Mouse (Mus musculus): ENCODE results near the gene Clic5. TPM values are rescaled to one million over a fixed set of nuclear protein-coding genes. Genes with fewer than 3 reads are reported as not detected.

The Clic5 gene
- polyA plus RNA-seq (2015; fragmentation: Nextera tagmentation; extraction: Ambion mirVana) = 0.18 and 0.25 TPM in 2 replicates

DNA sequence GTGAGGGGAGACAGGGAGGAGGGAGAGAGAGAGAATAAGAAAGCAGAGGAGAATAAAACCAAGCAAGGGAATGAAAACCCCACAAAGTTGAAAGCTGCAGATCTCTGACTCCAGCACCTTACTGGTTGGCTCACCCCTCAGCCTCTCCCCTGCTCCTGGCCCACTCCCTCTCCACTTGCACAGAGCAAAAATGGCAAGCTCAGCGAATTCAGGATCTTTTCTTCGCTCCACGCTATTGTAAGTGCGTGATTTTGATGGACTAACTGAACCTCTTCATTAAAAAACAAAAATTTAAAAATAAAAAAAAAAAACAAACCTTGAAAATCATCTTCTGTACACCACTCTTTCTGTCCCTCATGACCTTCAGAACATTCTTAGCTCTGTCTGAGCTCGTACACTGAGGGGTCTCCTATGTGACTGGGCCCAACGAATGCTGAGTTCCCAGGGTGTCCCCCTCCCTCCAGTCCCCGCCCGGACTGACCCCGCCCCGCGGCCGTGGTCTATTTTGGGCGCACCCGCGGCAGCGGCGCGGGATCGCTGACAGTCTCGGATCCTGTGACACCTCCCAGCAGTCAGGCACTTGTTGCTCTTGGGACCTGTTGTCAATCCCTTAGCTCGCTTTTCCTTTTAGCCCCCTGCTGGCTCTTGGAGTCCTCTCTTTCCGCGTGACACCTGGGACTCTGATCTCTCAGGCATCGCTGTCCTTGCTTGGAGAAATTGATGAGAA lies at the start of gene Clic5:
Gene Clic5, plus strand, starts transcription at position 543 of the 727 bp plus-strand sequence.
- H3K9me3 ChIP-seq (ENCODE audit: control insufficient read depth, low read length) = no peaks in the 10 kb centered on the region
- peak within 1 kb of the TSS; percentile 33 for H3K4me3 ChIP-seq (replicated peaks; ENCODE audit: low read length)
- H3K27me3 ChIP-seq (replicated peaks; ENCODE audit: control insufficient read depth, insufficient read depth, low read length) = peaks cover 7% of the 10 kb centered on the region
- H3K27ac ChIP-seq (ENCODE audit: low read length) = no peak within 1 kb of the TSS
- ATAC-seq = no peak
- WGBS = 2% methylated on average over 24 of the region's 24 CpGs
- peaks cover 12% of the 10 kb centered on the region for H3K4me1 ChIP-seq (replicated peaks; ENCODE audit: control insufficient read depth, insufficient read depth, low read length)
- H3K36me3 ChIP-seq (ENCODE audit: control insufficient read depth, insufficient read depth) = no peaks in the 10 kb centered on the region
- peak within 1 kb of the TSS; percentile 60 for H3K4me2 ChIP-seq (ENCODE audit: low read length)
- no peak within 1 kb of the TSS for H3K9ac ChIP-seq (replicated peaks; ENCODE audit: low read depth, low read length)

DNA sequence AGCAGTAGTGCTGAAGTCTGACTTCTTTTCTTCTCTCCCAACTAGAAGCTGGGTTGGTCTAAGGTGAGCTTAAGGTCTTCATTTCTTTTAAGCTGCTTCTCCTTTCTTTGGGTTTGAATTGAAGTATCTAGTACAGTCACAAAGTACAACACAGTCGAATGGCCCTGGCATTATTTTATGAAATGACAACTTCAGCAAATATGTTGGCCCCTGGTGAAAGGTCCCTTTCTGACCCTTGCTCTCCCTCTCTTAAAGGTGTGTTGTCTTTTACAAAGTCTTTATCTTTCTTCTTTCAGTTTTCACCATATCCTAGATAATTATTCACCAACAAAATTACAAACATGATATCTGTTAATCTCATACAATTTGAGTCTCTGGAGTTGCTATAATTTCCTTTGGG lies 42.6 kb upstream of the Clic5 start:
- 84% methylated on average over 1 of the region's 1 CpGs for WGBS
- H3K36me3 ChIP-seq (ENCODE audit: control insufficient read depth, insufficient read depth) = no peaks in the 10 kb centered on the region
- H3K9me3 ChIP-seq (ENCODE audit: control insufficient read depth, low read length) = no peaks in the 10 kb centered on the region
- ATAC-seq = no peak
- H3K27ac ChIP-seq (ENCODE audit: low read length) = no peak overlapping the region
- no peaks in the 10 kb centered on the region for H3K27me3 ChIP-seq (replicated peaks; ENCODE audit: control insufficient read depth, insufficient read depth, low read length)
- no peak overlapping the region for H3K9ac ChIP-seq (replicated peaks; ENCODE audit: low read depth, low read length)
- H3K4me3 ChIP-seq (replicated peaks; ENCODE audit: low read length) = no peak overlapping the region
- no peaks in the 10 kb centered on the region for H3K4me1 ChIP-seq (replicated peaks; ENCODE audit: control insufficient read depth, insufficient read depth, low read length)
- H3K4me2 ChIP-seq (ENCODE audit: low read length) = no peak overlapping the region

DNA sequence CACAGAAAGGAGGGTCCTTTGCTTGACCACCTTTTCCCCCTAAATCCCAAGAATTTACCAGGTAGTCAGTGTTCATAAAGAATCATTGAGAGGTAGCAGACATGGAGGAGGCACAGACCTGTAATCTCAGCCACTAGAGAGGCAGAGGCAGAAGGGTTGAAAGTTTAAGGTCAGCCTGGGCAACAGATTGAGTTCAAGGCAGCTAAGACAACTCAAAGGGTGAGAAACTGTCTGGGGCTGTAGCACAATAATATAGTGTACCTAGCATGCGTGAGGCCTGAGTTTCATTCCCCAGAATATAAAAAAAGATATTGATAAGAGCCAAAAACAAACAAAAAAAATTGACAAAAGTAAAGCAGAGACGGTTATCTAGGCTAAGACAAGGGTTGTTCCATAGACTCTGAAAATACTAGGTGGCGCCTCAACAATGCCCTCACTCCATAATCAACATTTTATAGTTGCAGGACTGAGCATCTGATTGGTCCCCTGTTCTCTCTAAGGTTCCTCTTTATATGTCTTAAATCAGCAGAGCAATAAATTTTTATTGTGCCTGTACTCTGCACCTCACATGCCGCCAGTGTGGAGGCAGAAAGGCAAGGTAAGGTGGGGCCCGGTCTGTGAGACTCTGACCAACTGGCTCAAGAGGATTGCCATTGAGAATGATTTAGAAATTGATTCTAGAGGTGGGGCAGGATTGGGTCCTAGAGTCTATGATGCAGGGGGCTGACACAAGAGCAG lies 40.1 kb upstream of the Clic5 start:
- Histone ChIP-seq H3K4me3 (replicated peaks; ENCODE audit: low read length) (no peak overlapping the region), H3K27me3 (replicated peaks; ENCODE audit: control insufficient read depth, insufficient read depth, low read length) (no peaks in the 10 kb centered on the region), H3K4me1 (replicated peaks; ENCODE audit: control insufficient read depth, insufficient read depth, low read length) (no peaks in the 10 kb centered on the region), H3K9ac (replicated peaks; ENCODE audit: low read depth, low read length) (no peak overlapping the region), H3K36me3 (ENCODE audit: control insufficient read depth, insufficient read depth) (no peaks in the 10 kb centered on the region), H3K4me2 (ENCODE audit: low read length) (no peak overlapping the region), H3K9me3 (ENCODE audit: control insufficient read depth, low read length) (no peaks in the 10 kb centered on the region), H3K27ac (ENCODE audit: low read length) (no peak overlapping the region)
- 98% methylated on average over 5 of the region's 5 CpGs for WGBS
- no peak for ATAC-seq

DNA sequence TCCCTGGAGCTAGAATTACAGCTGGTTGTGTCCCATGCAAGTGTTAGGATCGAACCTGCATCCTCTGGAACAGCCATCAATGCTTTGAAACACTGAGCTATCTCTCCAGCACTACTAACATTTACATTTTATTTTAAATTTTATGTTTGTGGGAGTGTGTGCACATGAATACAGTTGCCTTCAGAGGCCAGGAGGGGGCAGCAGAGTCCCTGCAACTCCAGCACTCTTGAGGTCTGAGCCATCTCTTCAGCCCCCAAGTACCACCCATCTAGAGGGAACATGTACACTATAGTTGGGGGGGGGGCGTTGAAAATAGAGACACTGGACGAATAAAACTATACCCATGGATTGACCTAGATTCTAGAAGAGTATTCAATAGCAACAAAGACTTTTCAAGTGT lies 37.3 kb upstream of the Clic5 start:
- no peaks in the 10 kb centered on the region for H3K27me3 ChIP-seq (replicated peaks; ENCODE audit: control insufficient read depth, insufficient read depth, low read length)
- no peaks in the 10 kb centered on the region for H3K36me3 ChIP-seq (ENCODE audit: control insufficient read depth, insufficient read depth)
- no peaks in the 10 kb centered on the region for H3K9me3 ChIP-seq (ENCODE audit: control insufficient read depth, low read length)
- no peak for ATAC-seq
- no peak overlapping the region for H3K9ac ChIP-seq (replicated peaks; ENCODE audit: low read depth, low read length)
- H3K4me3 ChIP-seq (replicated peaks; ENCODE audit: low read length) = no peak overlapping the region
- no peak overlapping the region for H3K4me2 ChIP-seq (ENCODE audit: low read length)
- no peak overlapping the region for H3K27ac ChIP-seq (ENCODE audit: low read length)
- WGBS = 67% methylated on average over 3 of the region's 3 CpGs
- no peaks in the 10 kb centered on the region for H3K4me1 ChIP-seq (replicated peaks; ENCODE audit: control insufficient read depth, insufficient read depth, low read length)

DNA sequence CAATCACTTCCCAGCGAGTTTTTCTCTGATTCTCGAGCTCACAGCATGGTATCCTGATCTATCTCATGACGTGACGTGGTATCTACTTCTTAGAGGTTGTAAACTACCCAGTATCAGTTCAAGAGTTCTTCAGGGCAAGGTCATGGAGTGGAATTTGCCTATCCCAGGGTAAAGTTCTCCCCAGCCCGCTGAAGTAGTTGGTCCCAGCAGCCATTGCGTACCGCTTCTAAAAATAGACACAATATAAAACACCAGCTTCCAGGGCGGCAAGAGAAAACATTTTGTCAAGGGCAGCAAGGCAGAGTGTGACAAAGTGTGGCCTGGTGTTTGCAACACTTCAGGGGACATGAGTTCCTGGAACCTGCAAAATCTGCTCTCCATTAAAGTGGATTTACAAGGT lies 36.5 kb upstream of the Clic5 start:
- Histone ChIP-seq H3K9ac (replicated peaks; ENCODE audit: low read depth, low read length) (no peak overlapping the region), H3K4me1 (replicated peaks; ENCODE audit: control insufficient read depth, insufficient read depth, low read length) (no peaks in the 10 kb centered on the region), H3K4me2 (ENCODE audit: low read length) (no peak overlapping the region), H3K9me3 (ENCODE audit: control insufficient read depth, low read length) (no peaks in the 10 kb centered on the region), H3K27me3 (replicated peaks; ENCODE audit: control insufficient read depth, insufficient read depth, low read length) (no peaks in the 10 kb centered on the region), H3K27ac (ENCODE audit: low read length) (no peak overlapping the region), H3K4me3 (replicated peaks; ENCODE audit: low read length) (no peak overlapping the region), H3K36me3 (ENCODE audit: control insufficient read depth, insufficient read depth) (no peaks in the 10 kb centered on the region)
- ATAC-seq = no peak
- 87% methylated on average over 8 of the region's 8 CpGs for WGBS

DNA sequence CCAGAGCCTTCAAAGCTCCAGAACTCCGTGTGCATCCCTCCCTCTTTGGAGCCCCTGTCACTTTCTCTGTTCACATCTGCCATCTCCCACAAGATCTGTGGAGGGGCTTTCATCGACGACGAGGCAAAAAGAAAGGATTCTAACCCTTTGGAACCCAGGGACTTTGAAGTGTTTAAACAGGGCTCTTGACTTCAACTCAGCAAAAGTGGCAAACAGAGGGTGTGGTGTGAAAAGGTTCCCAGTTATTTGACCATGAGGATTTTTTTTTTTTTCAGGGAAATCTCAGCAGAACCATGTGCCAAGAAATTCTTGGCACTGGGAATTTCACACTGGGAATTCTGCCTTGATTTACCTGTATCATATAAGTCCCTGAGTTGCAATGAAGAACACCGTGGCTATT lies 34.5 kb upstream of the Clic5 start:
- Histone ChIP-seq H3K4me2 (ENCODE audit: low read length) (no peak overlapping the region), H3K9ac (replicated peaks; ENCODE audit: low read depth, low read length) (no peak overlapping the region), H3K27me3 (replicated peaks; ENCODE audit: control insufficient read depth, insufficient read depth, low read length) (no peaks in the 10 kb centered on the region), H3K9me3 (ENCODE audit: control insufficient read depth, low read length) (no peaks in the 10 kb centered on the region), H3K36me3 (ENCODE audit: control insufficient read depth, insufficient read depth) (no peaks in the 10 kb centered on the region), H3K4me1 (replicated peaks; ENCODE audit: control insufficient read depth, insufficient read depth, low read length) (no peaks in the 10 kb centered on the region), H3K4me3 (replicated peaks; ENCODE audit: low read length) (no peak overlapping the region), H3K27ac (ENCODE audit: low read length) (no peak overlapping the region)
- WGBS = 53% methylated on average over 5 of the region's 5 CpGs
- no peak for ATAC-seq

DNA sequence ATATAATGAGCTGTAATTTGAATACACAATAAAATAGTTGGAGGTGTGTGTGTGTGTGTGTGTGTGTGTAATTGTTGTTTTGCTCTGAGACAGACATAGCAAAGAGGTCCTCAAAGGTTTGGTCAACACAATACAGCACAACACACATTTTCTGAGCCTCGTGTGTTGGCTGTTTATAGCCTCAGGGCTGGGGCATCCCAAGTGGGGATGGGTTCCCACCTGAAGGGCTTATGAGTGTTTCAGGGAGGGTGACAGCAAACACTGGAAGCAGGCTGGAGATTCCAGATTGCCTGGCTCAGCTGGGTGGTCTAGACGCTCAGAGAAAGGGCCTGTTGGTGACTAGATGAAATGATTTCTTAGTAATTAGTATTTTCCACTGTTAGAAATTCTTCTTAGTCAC lies 33.2 kb upstream of the Clic5 start:
- no peak for ATAC-seq
- 60% methylated on average over 2 of the region's 2 CpGs for WGBS

DNA sequence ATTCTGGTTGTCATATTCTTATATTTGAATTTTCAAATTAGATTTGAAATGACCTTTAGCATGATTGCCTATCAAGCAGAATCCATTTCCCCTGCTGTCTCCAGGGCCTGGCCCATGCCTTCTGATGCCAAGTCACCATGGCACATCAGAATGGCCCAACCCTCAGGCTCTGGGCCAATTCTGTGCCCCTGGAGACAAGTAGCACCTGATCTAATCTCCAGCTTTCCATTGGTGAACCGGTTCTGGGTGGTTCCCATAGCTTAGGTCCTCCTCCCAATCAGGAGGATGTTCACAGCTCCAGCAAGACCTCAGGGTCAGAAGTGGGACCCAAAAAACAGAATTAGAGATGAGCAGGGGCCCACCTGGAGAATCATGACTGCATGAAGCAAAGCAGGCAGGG lies 30.2 kb upstream of the Clic5 start:
- no peak overlapping the region for H3K27ac ChIP-seq (ENCODE audit: low read length)
- ATAC-seq = no peak
- H3K9ac ChIP-seq (replicated peaks; ENCODE audit: low read depth, low read length) = no peak overlapping the region
- no peaks in the 10 kb centered on the region for H3K27me3 ChIP-seq (replicated peaks; ENCODE audit: control insufficient read depth, insufficient read depth, low read length)
- WGBS = 71% methylated on average over 1 of the region's 1 CpGs
- no peaks in the 10 kb centered on the region for H3K36me3 ChIP-seq (ENCODE audit: control insufficient read depth, insufficient read depth)
- H3K9me3 ChIP-seq (ENCODE audit: control insufficient read depth, low read length) = no peaks in the 10 kb centered on the region
- no peak overlapping the region for H3K4me2 ChIP-seq (ENCODE audit: low read length)
- H3K4me3 ChIP-seq (replicated peaks; ENCODE audit: low read length) = no peak overlapping the region
- H3K4me1 ChIP-seq (replicated peaks; ENCODE audit: control insufficient read depth, insufficient read depth, low read length) = no peaks in the 10 kb centered on the region

More for the DNA sequence above, 33.2 kb upstream of the Clic5 start:
- Histone ChIP-seq H3K4me2 (ENCODE audit: low read length) (no peak overlapping the region), H3K9me3 (ENCODE audit: control insufficient read depth, low read length) (no peaks in the 10 kb centered on the region), H3K4me1 (replicated peaks; ENCODE audit: control insufficient read depth, insufficient read depth, low read length) (no peaks in the 10 kb centered on the region), H3K9ac (replicated peaks; ENCODE audit: low read depth, low read length) (no peak overlapping the region), H3K27me3 (replicated peaks; ENCODE audit: control insufficient read depth, insufficient read depth, low read length) (no peaks in the 10 kb centered on the region), H3K4me3 (replicated peaks; ENCODE audit: low read length) (no peak overlapping the region), H3K27ac (ENCODE audit: low read length) (no peak overlapping the region), H3K36me3 (ENCODE audit: control insufficient read depth, insufficient read depth) (no peaks in the 10 kb centered on the region)

DNA sequence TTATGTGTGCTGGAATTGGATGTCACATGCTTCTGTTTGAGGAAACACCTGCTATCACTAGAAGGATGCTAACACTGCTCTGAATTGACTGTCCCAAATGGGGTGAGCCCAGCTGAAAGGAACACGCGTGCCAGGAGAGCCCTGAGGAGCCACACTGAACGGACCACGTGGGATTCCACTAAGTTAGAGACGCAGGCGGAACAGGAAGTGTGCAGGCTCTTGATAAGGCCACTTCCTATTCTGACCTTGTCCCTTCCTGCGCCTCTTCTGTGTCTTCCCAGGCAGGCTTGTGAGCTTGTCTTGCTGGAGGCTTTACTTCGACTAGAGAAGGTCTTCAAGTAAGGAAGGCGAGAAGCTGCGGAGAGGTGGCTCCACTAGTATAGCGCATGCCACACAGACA lies 27.9 kb upstream of the Clic5 start:
- no peak overlapping the region for H3K4me2 ChIP-seq (ENCODE audit: low read length)
- no peak overlapping the region for H3K9ac ChIP-seq (replicated peaks; ENCODE audit: low read depth, low read length)
- H3K36me3 ChIP-seq (ENCODE audit: control insufficient read depth, insufficient read depth) = no peaks in the 10 kb centered on the region
- WGBS = 94% methylated on average over 11 of the region's 11 CpGs
- no peaks in the 10 kb centered on the region for H3K9me3 ChIP-seq (ENCODE audit: control insufficient read depth, low read length)
- H3K4me3 ChIP-seq (replicated peaks; ENCODE audit: low read length) = no peak overlapping the region
- H3K4me1 ChIP-seq (replicated peaks; ENCODE audit: control insufficient read depth, insufficient read depth, low read length) = no peaks in the 10 kb centered on the region
- no peak overlapping the region for H3K27ac ChIP-seq (ENCODE audit: low read length)
- H3K27me3 ChIP-seq (replicated peaks; ENCODE audit: control insufficient read depth, insufficient read depth, low read length) = no peaks in the 10 kb centered on the region
- ATAC-seq = no peak
